Mouse (Mus musculus): ENCODE measurements around the gene Olfr1505.

Olfr1505 gene

GRCm38 (mm10) chr19:13913230-13913629 lies at the start of gene Olfr1505:
Gene Olfr1505 (plus strand): TSS chr19:13913530.
- in situ Hi-C loops (cut with MboI; ENCODE audit: low sequenced_read_pairs) = no loop called here

DNA sequence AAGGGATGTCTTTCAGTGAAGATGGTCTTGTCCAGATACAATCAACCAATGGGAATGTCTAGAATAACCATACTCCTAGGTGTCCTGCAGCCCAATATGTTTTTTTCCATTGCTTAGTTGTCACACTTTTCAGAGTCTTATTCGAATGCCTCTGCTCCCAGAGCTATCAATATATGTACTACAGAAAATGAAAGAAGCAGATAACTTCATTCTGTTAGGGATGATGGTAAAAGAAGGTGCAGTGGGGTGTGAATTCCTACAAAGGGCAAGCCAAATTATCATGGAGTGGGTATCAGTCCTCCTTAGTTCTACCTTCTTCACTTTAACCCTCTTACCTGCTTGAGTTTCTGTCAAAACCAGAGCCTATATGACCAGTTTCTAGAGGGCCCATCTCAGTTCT lies 15.5 kb upstream of the Olfr1505 start, which contains the start of gene Olfr1504:
Gene Olfr1504 (minus strand): TSS at position 101 of the 400 bp plus-strand sequence.
- in situ Hi-C loops (cut with MboI; ENCODE audit: low sequenced_read_pairs) = no loop called here
